Mouse (Mus musculus): ENCODE results near the gene Wdr83os. TPM values are rescaled to one million over a fixed set of nuclear protein-coding genes. Genes with fewer than 3 reads are reported as not detected.

Wdr83os gene
- polyA plus RNA-seq, 2 experiments: 87.2 to 139 TPM

GRCm38 (mm10) chr8:85035728-85036310 lies 44.7 kb upstream of the Wdr83os start:
- peaks cover 13% of the 10 kb centered on the region for H3K4me1 ChIP-seq (ENCODE audit: control insufficient read depth, insufficient read depth, low read length)
- WGBS: under 1% methylated on average over 15 of the region's 15 CpGs
- peak overlapping the region; percentile 88 for H3K4me2 ChIP-seq (replicated peaks; ENCODE audit: low read depth, low read length, severe bottlenecking)
- peak overlapping the region; percentile 98 for H3K27ac ChIP-seq (replicated peaks; ENCODE audit: low read depth, low read length)
- H3K27me3 ChIP-seq (ENCODE audit: control insufficient read depth, insufficient read depth, low read length): no peaks in the 10 kb centered on the region
- H3K36me3 ChIP-seq (ENCODE audit: control insufficient read depth, insufficient read depth, low read length): peaks cover 41% of the 10 kb centered on the region
- H3K9me3 ChIP-seq (ENCODE audit: control insufficient read depth, low read length): no peaks in the 10 kb centered on the region
- ATAC-seq (ENCODE audit: low FRiP score, low read depth): peak; percentile 3; the same call in 1 of the 2 replicates
- TF ChIP-seq POLR2A (IDR thresholded peaks at IDR 0.05; ENCODE audit: borderline replicate concordance, extremely low read depth, insufficient read depth, insufficient read length): no peak
- H3K4me3 ChIP-seq (replicated peaks; ENCODE audit: low read length): peak overlapping the region; percentile 74
- DNase-seq (ENCODE audit: low spot score): peak; percentile 54
- H3K9ac ChIP-seq (ENCODE audit: low read depth, low read length, severe bottlenecking): peak overlapping the region; percentile 68

GRCm38 (mm10) chr8:85036381-85036717 lies 44.2 kb upstream of the Wdr83os start:
- TF ChIP-seq POLR2A (IDR thresholded peaks at IDR 0.05; ENCODE audit: borderline replicate concordance, extremely low read depth, insufficient read depth, insufficient read length): no peak
- Histone ChIP-seq H3K27me3 (ENCODE audit: control insufficient read depth, insufficient read depth, low read length) (no peaks in the 10 kb centered on the region), H3K4me2 (replicated peaks; ENCODE audit: low read depth, low read length, severe bottlenecking) (peak overlapping the region; percentile 88), H3K4me1 (ENCODE audit: control insufficient read depth, insufficient read depth, low read length) (peaks cover 13% of the 10 kb centered on the region), H3K27ac (replicated peaks; ENCODE audit: low read depth, low read length) (peak overlapping the region; percentile 98), H3K9ac (ENCODE audit: low read depth, low read length, severe bottlenecking) (peak overlapping the region; percentile 68), H3K36me3 (ENCODE audit: control insufficient read depth, insufficient read depth, low read length) (peaks cover 42% of the 10 kb centered on the region), H3K9me3 (ENCODE audit: control insufficient read depth, low read length) (no peaks in the 10 kb centered on the region), H3K4me3 (replicated peaks; ENCODE audit: low read length) (peak overlapping the region; percentile 74)
- peak; percentile 24 for ATAC-seq (ENCODE audit: low FRiP score, low read depth)
- under 1% methylated on average over 9 of the region's 9 CpGs for WGBS
- peak; percentile 16 for DNase-seq (ENCODE audit: low spot score)

- H3K9me3 ChIP-seq (ENCODE audit: control insufficient read depth, low read length): no peaks in the 10 kb centered on the region
- H3K4me1 ChIP-seq (ENCODE audit: control insufficient read depth, insufficient read depth, low read length): peaks cover 13% of the 10 kb centered on the region
- H3K27me3 ChIP-seq (ENCODE audit: control insufficient read depth, insufficient read depth, low read length): no peaks in the 10 kb centered on the region
- H3K4me2 ChIP-seq (replicated peaks; ENCODE audit: low read depth, low read length, severe bottlenecking): peak within 1 kb of the TSS; percentile 88
- peak within 1 kb of the TSS; percentile 74 for H3K4me3 ChIP-seq (replicated peaks; ENCODE audit: low read length)
- no peak for TF ChIP-seq POLR2A (IDR thresholded peaks at IDR 0.05; ENCODE audit: borderline replicate concordance, extremely low read depth, insufficient read depth, insufficient read length)
- H3K36me3 ChIP-seq (ENCODE audit: control insufficient read depth, insufficient read depth, low read length): peaks cover 42% of the 10 kb centered on the region
- peak within 1 kb of the TSS; percentile 98 for H3K27ac ChIP-seq (replicated peaks; ENCODE audit: low read depth, low read length)
- ATAC-seq (ENCODE audit: low FRiP score, low read depth) (peak; percentile 92), DNase-seq (ENCODE audit: low spot score) (peak; percentile 98)
- peak within 1 kb of the TSS; percentile 89 for H3K9ac ChIP-seq (ENCODE audit: low read depth, low read length, severe bottlenecking)
- under 1% methylated on average over 55 of the region's 59 CpGs for WGBS
Observed at GRCm38 (mm10) chr8:85036718-85037365, 43.7 kb upstream of the Wdr83os start, which contains the start of gene Tnpo2. Gene Tnpo2 (plus strand): TSS chr8:85036915.

- H3K4me1 ChIP-seq (ENCODE audit: control insufficient read depth, insufficient read depth, low read length): peaks cover 13% of the 10 kb centered on the region
- DNase-seq (ENCODE audit: low spot score): peak; percentile 49
- H3K9ac ChIP-seq (ENCODE audit: low read depth, low read length, severe bottlenecking): peak overlapping the region; percentile 89
- TF ChIP-seq POLR2A (IDR thresholded peaks at IDR 0.05; ENCODE audit: borderline replicate concordance, extremely low read depth, insufficient read depth, insufficient read length): no peak
- ATAC-seq (ENCODE audit: low FRiP score, low read depth): peak; percentile 47
- H3K9me3 ChIP-seq (ENCODE audit: control insufficient read depth, low read length): no peaks in the 10 kb centered on the region
- H3K27me3 ChIP-seq (ENCODE audit: control insufficient read depth, insufficient read depth, low read length): no peaks in the 10 kb centered on the region
- peak overlapping the region; percentile 98 for H3K27ac ChIP-seq (replicated peaks; ENCODE audit: low read depth, low read length)
- under 1% methylated on average over 12 of the region's 14 CpGs for WGBS
- peak overlapping the region; percentile 73 for H3K4me2 ChIP-seq (replicated peaks; ENCODE audit: low read depth, low read length, severe bottlenecking)
- peak overlapping the region; percentile 74 for H3K4me3 ChIP-seq (replicated peaks; ENCODE audit: low read length)
- H3K36me3 ChIP-seq (ENCODE audit: control insufficient read depth, insufficient read depth, low read length): peaks cover 42% of the 10 kb centered on the region
Observed at GRCm38 (mm10) chr8:85037366-85037680, 43.2 kb upstream of the Wdr83os start.

- Histone ChIP-seq H3K9me3 (ENCODE audit: control insufficient read depth, low read length) (no peaks in the 10 kb centered on the region), H3K4me1 (ENCODE audit: control insufficient read depth, insufficient read depth, low read length) (peaks cover 13% of the 10 kb centered on the region), H3K36me3 (ENCODE audit: control insufficient read depth, insufficient read depth, low read length) (peaks cover 41% of the 10 kb centered on the region), H3K9ac (ENCODE audit: low read depth, low read length, severe bottlenecking) (peak overlapping the region; percentile 89), H3K27ac (replicated peaks; ENCODE audit: low read depth, low read length) (peak overlapping the region; percentile 98), H3K4me2 (replicated peaks; ENCODE audit: low read depth, low read length, severe bottlenecking) (peak overlapping the region; percentile 73), H3K27me3 (ENCODE audit: control insufficient read depth, insufficient read depth, low read length) (no peaks in the 10 kb centered on the region), H3K4me3 (replicated peaks; ENCODE audit: low read length) (peak overlapping the region; percentile 74)
- ATAC-seq (ENCODE audit: low FRiP score, low read depth) (no peak), DNase-seq (ENCODE audit: low spot score) (peak; percentile 52)
- whole genome bisulfite sequencing: under 1% methylated on average over 41 of the region's 57 CpGs
- 0 out of 2 replicates have a peak, but pooled peaks have one; percentile 21 for TF ChIP-seq POLR2A (IDR thresholded peaks at IDR 0.05; ENCODE audit: borderline replicate concordance, extremely low read depth, insufficient read depth, insufficient read length)
Observed at GRCm38 (mm10) chr8:85037681-85038531, 42.6 kb upstream of the Wdr83os start.
